Mouse (Mus musculus) hindbrain, embryonic 11.5 days (tissue): ENCODE data around the gene Pttg1ip. TPM values are rescaled to one million over a fixed set of nuclear protein-coding genes. Genes with fewer than 3 reads are reported as not detected.

Source experiments
- ATAC-seq: fragments of 200-750 bp; cut with Nextera tagmentation; 2 replicates; pipeline ENCODE4 v1.8.0; 2017; ENCODE audit warnings: mild to moderate bottlenecking, moderate TSS enrichment, moderate library complexity; ENCODE audit not compliant: low FRiP score
- DNase-seq: peaks from one replicate; pipeline ENCODE4 v3.0.0-alpha.2; 2015; ENCODE audit warnings: low spot score
- H3K27ac ChIP-seq: fragments of 300-500 bp; sonication (generic); 2 replicates; pipeline ENCODE4 v1.5.1; 2014; ENCODE audit warnings: mild to moderate bottlenecking, low read depth, low read length
- H3K27me3 ChIP-seq: fragments of 300-500 bp; sonication (generic); 2 replicates; pipeline ENCODE4 v1.6.1; 2014; ENCODE audit warnings: mild to moderate bottlenecking, low read length, moderate library complexity, mixed read lengths; ENCODE audit not compliant: control insufficient read depth, insufficient read depth
- H3K36me3 ChIP-seq: fragments of 300-500 bp; sonication (generic); 2 replicates; pipeline ENCODE4 v1.6.1; 2014; ENCODE audit warnings: mild to moderate bottlenecking, low read length, moderate library complexity, mixed read lengths; ENCODE audit not compliant: control insufficient read depth, insufficient read depth
- H3K4me1 ChIP-seq: fragments of 300-500 bp; sonication (generic); replicated peaks from 2 replicates; pipeline ENCODE4 v1.6.1; 2014; ENCODE audit warnings: low read length, mixed read lengths; ENCODE audit not compliant: control insufficient read depth, insufficient read depth
- H3K4me2 ChIP-seq: fragments of 300-500 bp; sonication (generic); replicated peaks from 2 replicates; pipeline ENCODE4 v1.6.1; 2014; ENCODE audit warnings: mild to moderate bottlenecking, low read depth, low read length
- H3K4me3 ChIP-seq: fragments of 300-500 bp; sonication (generic); 2 replicates; pipeline ENCODE4 v1.5.1; 2014; ENCODE audit warnings: low read depth, low read length
- H3K9ac ChIP-seq: fragments of 300-500 bp; sonication (generic); 2 replicates; pipeline ENCODE4 v1.6.1; 2014; ENCODE audit warnings: low read depth, low read length
- H3K9me3 ChIP-seq: fragments of 300-500 bp; sonication (generic); 2 replicates; pipeline ENCODE4 v1.6.1; 2016; ENCODE audit warnings: low read length; ENCODE audit not compliant: control insufficient read depth
- WGBS: fragments of 180-500 bp; shearing (Covaris S2); extraction: QIAGEN DNeasy Blood & Tissue Kit; methylation state at CpG from one replicate; pipeline ENCODE4 v1.1.7; 2014; 5-methylcytosine and 5-hydroxymethylcytosine counted together
- polyA plus RNA-seq: library from polyadenylated mRNA; unstranded; fragments of >200 nt; fragmentation: Nextera tagmentation; extraction: Ambion mirVana; gene quantifications from 2 replicates; pipeline ENCODE4 v1.2.1, GENCODE M21; 2014

Gene Pttg1ip
- polyA plus RNA-seq, 1 experiment from 2014 or later: 73.1 TPM

DNA sequence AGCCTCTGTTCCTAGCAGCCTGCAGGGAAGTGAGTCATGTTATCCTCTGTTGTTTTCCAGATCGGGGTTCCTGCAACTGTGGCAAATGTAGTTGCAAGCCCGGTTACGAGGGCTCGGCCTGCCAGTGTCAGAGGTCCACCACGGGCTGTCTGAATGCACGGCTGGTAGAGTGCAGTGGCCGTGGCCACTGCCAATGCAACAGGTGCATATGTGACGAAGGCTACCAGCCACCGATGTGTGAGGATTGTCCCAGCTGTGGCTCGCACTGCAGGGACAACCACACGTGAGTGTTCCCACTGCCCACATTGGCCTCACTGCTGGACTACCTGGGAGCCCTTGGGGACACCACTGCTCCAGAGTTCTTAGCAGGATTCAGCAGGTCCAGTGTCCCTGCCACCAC is 21.4 kb upstream of the Pttg1ip start:
- no peaks in the 10 kb centered on the region for H3K4me1 ChIP-seq
- DNase-seq: no peak
- H3K4me2 ChIP-seq: no peak overlapping the region
- no peaks in the 10 kb centered on the region for H3K36me3 ChIP-seq
- no peaks in the 10 kb centered on the region for H3K27me3 ChIP-seq
- no peak overlapping the region for H3K4me3 ChIP-seq
- H3K9me3 ChIP-seq: no peaks in the 10 kb centered on the region
- ATAC-seq: no peak
- no peak overlapping the region for H3K9ac ChIP-seq
- 86% methylated on average over 11 of the region's 11 CpGs for WGBS
- H3K27ac ChIP-seq: no peak overlapping the region

- Histone ChIP-seq H3K27ac (no peak overlapping the region), H3K4me1 (no peaks in the 10 kb centered on the region), H3K4me2 (no peak overlapping the region), H3K4me3 (no peak overlapping the region), H3K27me3 (no peaks in the 10 kb centered on the region), H3K9ac (no peak overlapping the region), H3K36me3 (no peaks in the 10 kb centered on the region), H3K9me3 (no peaks in the 10 kb centered on the region)
- WGBS: 91% methylated on average over 9 of the region's 9 CpGs
- no peak for ATAC-seq
- DNase-seq: no peak
Measured at GRCm38 (mm10) chr10:77560830-77561229, 20.7 kb upstream of the Pttg1ip start.

GRCm38 (mm10) chr10:77561508-77561907 is 20.0 kb upstream of the Pttg1ip start:
- Histone ChIP-seq H3K4me1 (no peaks in the 10 kb centered on the region), H3K27me3 (no peaks in the 10 kb centered on the region), H3K4me2 (no peak overlapping the region), H3K36me3 (no peaks in the 10 kb centered on the region), H3K4me3 (no peak overlapping the region), H3K9ac (no peak overlapping the region), H3K27ac (no peak overlapping the region), H3K9me3 (no peaks in the 10 kb centered on the region)
- no peak for ATAC-seq
- 91% methylated on average over 2 of the region's 2 CpGs for WGBS
- DNase-seq: no peak

DNA sequence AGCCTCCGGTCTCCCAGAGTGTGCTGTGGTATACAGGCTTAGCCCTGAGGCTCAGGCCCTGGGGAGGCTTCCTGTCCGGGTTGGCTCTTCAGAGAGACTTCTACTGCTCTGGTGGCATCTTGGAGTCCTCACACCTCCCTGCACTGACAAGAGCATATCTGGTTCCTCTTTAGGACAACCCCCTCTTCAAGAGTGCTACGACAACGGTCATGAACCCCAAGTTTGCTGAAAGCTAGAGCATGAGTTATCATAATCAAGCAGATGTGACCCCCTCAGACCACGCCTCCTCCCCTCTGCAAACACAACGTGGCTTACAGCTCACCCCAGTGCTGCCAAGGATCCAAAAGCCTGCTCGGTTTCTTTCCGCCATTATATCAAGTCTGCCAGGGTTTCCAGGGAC is 16.5 kb upstream of the Pttg1ip start:
- Histone ChIP-seq H3K4me1 (no peaks in the 10 kb centered on the region), H3K36me3 (no peaks in the 10 kb centered on the region), H3K4me3 (no peak overlapping the region), H3K9ac (no peak overlapping the region), H3K27me3 (no peaks in the 10 kb centered on the region), H3K27ac (no peak overlapping the region), H3K9me3 (no peaks in the 10 kb centered on the region), H3K4me2 (no peak overlapping the region)
- no peak for DNase-seq
- no peak for ATAC-seq
- WGBS: 78% methylated on average over 8 of the region's 8 CpGs

GRCm38 (mm10) chr10:77566651-77567050 is 14.9 kb upstream of the Pttg1ip start:
- peak; percentile 79 for DNase-seq
- no peak overlapping the region for H3K9ac ChIP-seq
- no peaks in the 10 kb centered on the region for H3K4me1 ChIP-seq
- H3K4me2 ChIP-seq: no peak overlapping the region
- no peak for ATAC-seq
- H3K9me3 ChIP-seq: no peaks in the 10 kb centered on the region
- H3K27me3 ChIP-seq: no peaks in the 10 kb centered on the region
- H3K4me3 ChIP-seq: no peak overlapping the region
- no peak overlapping the region for H3K27ac ChIP-seq
- WGBS: 34% methylated on average over 8 of the region's 8 CpGs
- no peaks in the 10 kb centered on the region for H3K36me3 ChIP-seq

GRCm38 (mm10) chr10:77569481-77569880 is 12.0 kb upstream of the Pttg1ip start:
- no peaks in the 10 kb centered on the region for H3K9me3 ChIP-seq
- no peak overlapping the region for H3K27ac ChIP-seq
- no peak overlapping the region for H3K9ac ChIP-seq
- no peaks in the 10 kb centered on the region for H3K27me3 ChIP-seq
- H3K4me2 ChIP-seq: no peak overlapping the region
- H3K4me3 ChIP-seq: no peak overlapping the region
- ATAC-seq (no peak), DNase-seq (no peak)
- no peaks in the 10 kb centered on the region for H3K36me3 ChIP-seq
- H3K4me1 ChIP-seq: no peaks in the 10 kb centered on the region
- 37% methylated on average over 7 of the region's 7 CpGs for WGBS

DNA sequence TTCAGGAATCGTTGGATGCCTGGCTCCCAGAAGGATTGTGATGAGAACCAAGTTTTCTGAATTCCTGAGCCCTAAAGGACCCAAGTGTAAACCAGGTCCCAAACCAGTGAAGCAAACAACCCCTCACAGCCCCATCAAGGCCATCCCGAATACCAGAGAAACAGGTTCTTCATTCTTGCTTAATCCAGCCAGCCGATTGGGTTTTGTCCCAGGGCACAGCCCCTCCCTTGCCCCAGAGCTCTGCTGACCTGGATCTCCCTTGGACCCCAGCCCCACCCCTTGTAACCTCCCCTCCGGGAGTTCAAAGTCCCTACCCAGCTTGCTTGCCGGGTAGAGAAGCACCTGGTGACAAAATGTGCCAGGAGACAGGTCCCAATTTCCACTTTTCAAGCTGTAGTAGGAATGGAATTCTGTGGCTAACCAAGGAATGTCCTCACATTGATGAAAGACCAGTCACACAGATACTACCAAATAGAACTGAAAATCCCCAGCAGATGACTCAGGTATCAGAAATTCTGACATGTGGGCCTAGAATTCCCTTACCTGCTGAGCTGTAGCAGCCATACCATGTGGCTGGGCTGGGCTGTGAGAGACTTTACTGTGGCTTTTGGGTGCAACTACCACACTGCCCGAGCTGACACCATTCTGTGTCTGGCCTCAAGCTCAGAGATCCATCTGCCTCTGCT is 11.4 kb upstream of the Pttg1ip start:
- Histone ChIP-seq H3K4me2 (no peak overlapping the region), H3K4me1 (no peaks in the 10 kb centered on the region), H3K27me3 (no peaks in the 10 kb centered on the region), H3K4me3 (no peak overlapping the region), H3K9ac (no peak overlapping the region), H3K36me3 (no peaks in the 10 kb centered on the region), H3K9me3 (no peaks in the 10 kb centered on the region), H3K27ac (no peak overlapping the region)
- 57% methylated on average over 6 of the region's 6 CpGs for WGBS
- DNase-seq (no peak), ATAC-seq (no peak)

- WGBS: 44% methylated on average over 3 of the region's 3 CpGs
- Histone ChIP-seq H3K27me3 (no peaks in the 10 kb centered on the region), H3K9me3 (no peaks in the 10 kb centered on the region), H3K4me2 (no peak overlapping the region), H3K9ac (no peak overlapping the region), H3K4me3 (no peak overlapping the region), H3K36me3 (no peaks in the 10 kb centered on the region), H3K4me1 (no peaks in the 10 kb centered on the region), H3K27ac (no peak overlapping the region)
- ATAC-seq: no peak
- peak; percentile 19 for DNase-seq
Measured at GRCm38 (mm10) chr10:77572225-77572624, 9.3 kb upstream of the Pttg1ip start.

DNA sequence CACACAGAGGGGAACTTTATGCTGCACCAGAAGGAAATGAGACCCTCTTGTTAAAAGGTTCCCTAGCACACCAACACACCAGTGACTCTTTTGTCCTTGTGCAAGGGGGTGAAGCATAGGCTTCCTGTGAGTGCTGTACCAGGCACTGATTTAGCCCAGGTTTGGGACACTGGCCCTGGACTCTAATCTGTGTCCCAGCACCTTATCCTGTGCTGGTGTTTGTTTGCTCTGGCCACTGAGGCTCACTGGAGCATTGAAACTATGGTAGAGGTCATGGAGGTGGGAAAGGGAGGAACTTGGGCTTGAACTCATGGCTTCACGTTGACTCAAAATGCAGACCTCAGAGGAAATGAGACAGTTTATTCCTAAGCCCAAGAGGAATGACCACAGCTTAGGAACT is 8.4 kb upstream of the Pttg1ip start:
- H3K27ac ChIP-seq: no peak overlapping the region
- WGBS: 66% methylated on average over 1 of the region's 1 CpGs
- DNase-seq: no peak
- H3K4me2 ChIP-seq: no peak overlapping the region
- H3K4me1 ChIP-seq: no peaks in the 10 kb centered on the region
- ATAC-seq: no peak
- H3K36me3 ChIP-seq: no peaks in the 10 kb centered on the region
- no peaks in the 10 kb centered on the region for H3K27me3 ChIP-seq
- no peak overlapping the region for H3K9ac ChIP-seq
- no peaks in the 10 kb centered on the region for H3K9me3 ChIP-seq
- H3K4me3 ChIP-seq: no peak overlapping the region
